Mouse (Mus musculus) liver, embryonic 14.5 days (tissue): Measurements from ENCODE around the gene Mbnl1.
A peak's percentile ranks its signal among the peaks of the same experiment; 100 is the strongest.

Experiments
- CTCF ChIP-seq: IDR thresholded peaks from 2 replicates; pipeline ENCODE4 v1.5.1; 2016; ENCODE audit warnings: antibody characterized with exemption, low read depth, control low read depth
- EP300 ChIP-seq: IDR thresholded peaks from 2 replicates; pipeline ENCODE4 v1.6.1; 2016; ENCODE audit warnings: antibody characterized with exemption, low read depth

DNA sequence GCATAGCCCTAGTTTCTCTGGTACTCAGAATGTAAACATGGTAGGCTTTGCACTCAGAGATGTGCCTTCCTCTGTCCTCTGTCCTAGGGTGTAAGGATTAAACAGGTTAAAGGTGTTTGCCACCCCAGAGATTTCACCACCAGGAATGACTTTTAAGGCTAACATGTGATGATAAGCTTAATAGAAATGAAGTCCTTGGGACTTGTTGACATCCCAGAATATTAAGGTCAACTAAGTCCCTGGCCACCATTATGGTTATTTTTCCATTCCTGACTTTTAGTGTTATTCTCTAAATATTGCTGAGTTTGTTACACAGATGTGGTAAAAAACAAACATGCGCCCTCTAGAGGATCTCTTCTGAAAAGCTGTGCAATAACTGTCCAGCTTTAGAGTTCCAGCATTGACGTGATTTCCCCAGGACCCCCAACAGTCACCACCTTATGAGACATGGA is 136.3 kb downstream of the Mbnl1 start:
- TF ChIP-seq CTCF (peak; percentile 66), EP300 (0 out of 2 replicates have a peak, but pooled peaks have one; percentile 11)
